Mouse (Mus musculus) kidney, adult 18-20 months (tissue): Measurements from ENCODE around the gene Cfap161.

Source experiments
- DNase-seq: peaks from one replicate; pipeline ENCODE4 v3.0.0; 2021

Cfap161 gene

GRCm38 (mm10) chr7:83794705-83795104 is at the start of gene Cfap161:
Gene Cfap161, minus strand, starts transcription at chr7:83794880.
- DNase-seq, result no peak

GRCm38 (mm10) chr7:83842486-83843259 is 48.0 kb upstream of the Cfap161 start:
- no peak for DNase-seq

GRCm38 (mm10) chr7:83840076-83840475 is 45.4 kb upstream of the Cfap161 start:
- no peak for DNase-seq

GRCm38 (mm10) chr7:83838525-83839224 is 44.0 kb upstream of the Cfap161 start:
- no peak for DNase-seq

- no peak for DNase-seq
These were observed 34.7 kb upstream of the Cfap161 start for GRCm38 (mm10) chr7:83829355-83829754.

- no peak for DNase-seq
These were observed 32.9 kb upstream of the Cfap161 start for GRCm38 (mm10) chr7:83827402-83828076.

- no peak for DNase-seq
These were observed 32.1 kb upstream of the Cfap161 start for GRCm38 (mm10) chr7:83826808-83827207.

- no peak for DNase-seq
These were observed 27.3 kb upstream of the Cfap161 start for GRCm38 (mm10) chr7:83821951-83822350.

GRCm38 (mm10) chr7:83816886-83817285 is 22.2 kb upstream of the Cfap161 start:
- DNase-seq, result no peak

GRCm38 (mm10) chr7:83815646-83816045 is 21.0 kb upstream of the Cfap161 start:
- no peak for DNase-seq

GRCm38 (mm10) chr7:83813993-83814392 is 19.3 kb upstream of the Cfap161 start:
- peak; percentile 35 for DNase-seq

- DNase-seq, result no peak
These were observed 18.8 kb upstream of the Cfap161 start for GRCm38 (mm10) chr7:83813465-83813864.

GRCm38 (mm10) chr7:83813016-83813415 is 18.3 kb upstream of the Cfap161 start:
- no peak for DNase-seq

GRCm38 (mm10) chr7:83812581-83812980 is 17.9 kb upstream of the Cfap161 start:
- DNase-seq, result no peak

GRCm38 (mm10) chr7:83811916-83812315 is 17.2 kb upstream of the Cfap161 start:
- DNase-seq, result no peak

GRCm38 (mm10) chr7:83811461-83811860 is 16.8 kb upstream of the Cfap161 start:
- DNase-seq, result no peak

- DNase-seq, result peak; percentile 34
These were observed 15.7 kb upstream of the Cfap161 start for GRCm38 (mm10) chr7:83810141-83811100.

GRCm38 (mm10) chr7:83809715-83810114 is 15.0 kb upstream of the Cfap161 start:
- DNase-seq, result no peak

GRCm38 (mm10) chr7:83809060-83809459 is 14.4 kb upstream of the Cfap161 start:
- peak; percentile 46 for DNase-seq

GRCm38 (mm10) chr7:83806934-83807333 is 12.3 kb upstream of the Cfap161 start:
- no peak for DNase-seq

GRCm38 (mm10) chr7:83803777-83804176 is 9.1 kb upstream of the Cfap161 start:
- no peak for DNase-seq

GRCm38 (mm10) chr7:83802509-83802908 is 7.8 kb upstream of the Cfap161 start:
- DNase-seq, result peak; percentile 14
